Mouse (Mus musculus) lung, postnatal 0 days (tissue): ENCODE results near the gene Fam228b. TPM values are rescaled to one million over a fixed set of nuclear protein-coding genes. Genes with fewer than 3 reads are reported as not detected.

Experiments
- ATAC-seq: fragments of 200-750 bp; cut with Nextera tagmentation; 2 replicates; pipeline ENCODE4 v1.8.0; 2017; ENCODE audit warnings: moderate library complexity
- DNase-seq: peaks from one replicate; pipeline ENCODE4 v3.0.0-alpha.2; 2016; ENCODE audit warnings: low spot score
- H3K27ac ChIP-seq: fragments of 300-500 bp; sonication (generic); 2 replicates; pipeline ENCODE4 v1.5.1; 2014; ENCODE audit warnings: antibody characterized with exemption, mild to moderate bottlenecking, low read length, mixed read lengths
- H3K27me3 ChIP-seq: fragments of 300-500 bp; sonication (generic); replicated peaks from 2 replicates; pipeline ENCODE4 v1.6.1; 2014; ENCODE audit warnings: low read length, mixed read lengths; ENCODE audit not compliant: insufficient read depth
- H3K36me3 ChIP-seq: fragments of 300-500 bp; sonication (generic); 2 replicates; pipeline ENCODE4 v1.6.1; 2014; ENCODE audit warnings: low read length, mixed read lengths; ENCODE audit not compliant: insufficient read depth
- H3K4me1 ChIP-seq: fragments of 300-500 bp; sonication (generic); 2 replicates; pipeline ENCODE4 v1.6.1; 2014; ENCODE audit warnings: antibody characterized with exemption, low read depth, low read length, mixed read lengths; ENCODE audit not compliant: insufficient read depth
- H3K4me2 ChIP-seq: fragments of 300-500 bp; sonication (generic); replicated peaks from 2 replicates; pipeline ENCODE4 v1.6.1; 2014; ENCODE audit warnings: low read depth, mild to moderate bottlenecking, low read length, moderate library complexity, mixed read lengths
- H3K4me3 ChIP-seq: fragments of 300-500 bp; sonication (generic); 2 replicates; pipeline ENCODE4 v1.5.1; 2014; ENCODE audit warnings: low read depth, low read length
- H3K9ac ChIP-seq: fragments of 300-500 bp; sonication (generic); replicated peaks from 2 replicates; pipeline ENCODE4 v1.6.1; 2014; ENCODE audit warnings: low read depth, mild to moderate bottlenecking
- H3K9me3 ChIP-seq: fragments of 300-500 bp; sonication (generic); 2 replicates; pipeline ENCODE4 v1.6.1; 2016; ENCODE audit warnings: low read length, mixed read lengths
- CTCF ChIP-seq: IDR thresholded peaks from 2 replicates; pipeline ENCODE4 v1.5.1; 2016; ENCODE audit warnings: antibody characterized with exemption, mild to moderate bottlenecking
- EP300 ChIP-seq: IDR thresholded peaks from 2 replicates; pipeline ENCODE4 v1.6.1; 2016; ENCODE audit warnings: antibody characterized with exemption, mild to moderate bottlenecking, control low read depth
- WGBS: fragments of 180-500 bp; shearing (Covaris S2); extraction: QIAGEN DNeasy Blood & Tissue Kit; methylation state at CpG from one replicate; pipeline ENCODE4 v1.1.7; 2014; 5-methylcytosine and 5-hydroxymethylcytosine counted together
- polyA plus RNA-seq: library from polyadenylated mRNA; unstranded; fragments of >200 nt; fragmentation: Nextera tagmentation; extraction: Ambion mirVana; gene quantifications from 2 replicates; pipeline ENCODE4 v1.2.1, GENCODE M21; 2015

Fam228b gene
- polyA plus RNA-seq, 1 experiment from 2014 or later: 1.2 TPM

DNA sequence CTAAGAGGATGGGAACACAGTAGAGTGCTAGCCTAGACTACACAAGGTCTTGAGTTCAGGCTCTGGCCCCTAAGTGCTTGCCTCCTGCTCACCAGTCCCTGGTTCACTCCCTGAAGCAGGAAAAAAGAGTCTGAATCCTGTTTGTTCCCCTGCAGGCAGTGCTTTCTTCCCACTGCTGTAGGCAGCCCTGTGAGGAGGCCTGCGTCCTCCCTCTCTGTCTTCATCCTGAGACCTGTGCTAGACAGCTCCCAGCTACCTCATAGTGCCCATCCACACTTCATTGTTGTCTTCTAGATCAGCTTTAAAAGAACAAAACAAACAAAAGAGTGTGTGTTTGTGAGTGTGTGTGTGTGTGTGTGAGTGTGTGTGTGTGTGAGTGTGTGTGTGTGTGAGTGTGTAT is 74.5 kb downstream of the Fam228b start:
- no peaks in the 10 kb centered on the region for H3K27me3 ChIP-seq
- H3K36me3 ChIP-seq: peaks cover 9% of the 10 kb centered on the region; the same call in 1 of the 2 replicates
- 93% methylated on average over 1 of the region's 1 CpGs for WGBS
- no peaks in the 10 kb centered on the region for H3K9me3 ChIP-seq
- no peak overlapping the region for H3K4me2 ChIP-seq
- ATAC-seq: no peak
- DNase-seq: no peak
- H3K4me3 ChIP-seq: no peak overlapping the region
- TF ChIP-seq EP300 (no peak), CTCF (no peak)
- no peaks in the 10 kb centered on the region for H3K4me1 ChIP-seq
- H3K27ac ChIP-seq: no peak overlapping the region
- H3K9ac ChIP-seq: no peak overlapping the region

DNA sequence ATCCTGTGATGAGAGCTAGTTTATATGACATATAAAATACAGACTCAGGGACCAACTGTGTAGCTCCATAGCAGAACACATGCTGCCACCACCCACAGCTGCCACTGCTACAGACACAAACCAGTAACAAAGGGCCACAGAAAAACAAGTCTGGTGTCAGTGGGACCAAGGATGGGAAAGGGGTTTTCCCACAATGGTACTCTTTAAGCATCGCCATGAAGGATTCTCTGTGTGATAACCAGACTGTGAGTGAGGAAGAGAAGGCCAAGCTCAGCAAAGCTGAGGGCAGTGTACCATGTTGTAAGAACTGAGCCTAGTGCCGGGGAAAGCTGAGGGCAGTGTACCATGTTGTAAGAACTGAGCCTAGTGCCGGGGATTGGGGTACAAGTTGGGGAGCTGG is 77.9 kb downstream of the Fam228b start:
- Histone ChIP-seq H3K9me3 (no peaks in the 10 kb centered on the region), H3K4me2 (no peak overlapping the region), H3K27me3 (no peaks in the 10 kb centered on the region), H3K4me3 (no peak overlapping the region), H3K4me1 (no peaks in the 10 kb centered on the region), H3K9ac (no peak overlapping the region), H3K27ac (no peak overlapping the region), H3K36me3 (peaks cover 8% of the 10 kb centered on the region; the same call in 1 of the 2 replicates)
- WGBS: 90% methylated on average over 3 of the region's 3 CpGs
- no peak for ATAC-seq
- DNase-seq: no peak
- TF ChIP-seq EP300 (no peak), CTCF (no peak)

Other genes with a start within 250 kb of the Fam228b start
- gene Itsn2, start 176.6 kb downstream of the Fam228b start, polyA plus RNA-seq: 37.1 and 41.1 TPM in 2 replicates
- gene Gm3625, start 176.3 kb downstream of the Fam228b start, polyA plus RNA-seq: not detected in 2 replicates
- 0.06 and 0.08 TPM in 2 replicates for gene Fam228a, start 30.8 kb downstream of the Fam228b start, polyA plus RNA-seq
- gene Pfn4, start 245 bp downstream of the Fam228b start, polyA plus RNA-seq: 1.1 and 1.3 TPM in 2 replicates
- 183 and 204 TPM in 2 replicates for gene Sf3b6, start 48.3 kb upstream of the Fam228b start, polyA plus RNA-seq
- gene Fkbp1b, start 72.3 kb upstream of the Fam228b start, polyA plus RNA-seq: 13.7 and 15.3 TPM in 2 replicates
- gene Wdcp, start 74.0 kb upstream of the Fam228b start, polyA plus RNA-seq: 11.1 and 11.8 TPM in 2 replicates
- 2.5 TPM in 2 replicates for gene Mfsd2b, start 105.1 kb upstream of the Fam228b start, polyA plus RNA-seq
- 30.9 and 32.6 TPM in 2 replicates for gene Ubxn2a, start 138.4 kb upstream of the Fam228b start, polyA plus RNA-seq
- 8.2 and 8.8 TPM in 2 replicates for gene Atad2b, start 148.1 kb upstream of the Fam228b start, polyA plus RNA-seq